Mouse (Mus musculus): ENCODE measurements around the gene Arap1.

- TF ChIP-seq CTCF (IDR thresholded peaks at IDR 0.05; ENCODE audit: extremely low read depth, insufficient read depth, low read length) (no peak), POLR2A (IDR thresholded peaks at IDR 0.05; ENCODE audit: extremely low read depth, insufficient read depth, low read length) (no peak)
Measured at GRCm38 (mm10) chr7:101361021-101361420, 13.2 kb downstream of the Arap1 start.
